Mouse (Mus musculus) heart, embryonic 16.5 days (tissue): ENCODE measurements at regions not wholly inside any gene's neighbourhood (a gene's known extent, or its start where the extent isn't known, plus 50 kb on each side); places are given as distances from the start of the nearest gene placed in this dataset.

Experiments used
- ATAC-seq: fragments of 200-750 bp; cut with Nextera tagmentation; replicated peaks from 2 replicates; pipeline ENCODE4 v1.8.0; 2017; ENCODE audit warnings: moderate number of reproducible peaks; ENCODE audit not compliant: insufficient read depth, low FRiP score; ENCODE audit errors: extremely low read depth
- H3K27ac ChIP-seq: fragments of 300-500 bp; sonication (generic); 2 replicates; pipeline ENCODE4 v1.5.1; 2014; ENCODE audit warnings: mild to moderate bottlenecking, low read length, control low read depth, moderate library complexity
- H3K27me3 ChIP-seq: fragments of 300-500 bp; sonication (generic); 2 replicates; pipeline ENCODE4 v1.6.1; 2014; ENCODE audit warnings: low read length, mixed read lengths; ENCODE audit not compliant: control insufficient read depth, insufficient read depth
- H3K36me3 ChIP-seq: fragments of 300-500 bp; sonication (generic); 2 replicates; pipeline ENCODE4 v1.6.1; 2014; ENCODE audit not compliant: control insufficient read depth, insufficient read depth
- H3K4me1 ChIP-seq: fragments of 300-500 bp; sonication (generic); 2 replicates; pipeline ENCODE4 v1.6.1; 2014; ENCODE audit warnings: low read length, mixed read lengths; ENCODE audit not compliant: control insufficient read depth, insufficient read depth
- H3K4me2 ChIP-seq: fragments of 300-500 bp; sonication (generic); 2 replicates; pipeline ENCODE4 v1.6.1; 2014; ENCODE audit warnings: low read depth, mild to moderate bottlenecking, control low read depth, low read length
- H3K4me3 ChIP-seq: fragments of 300-500 bp; sonication (generic); 2 replicates; pipeline ENCODE4 v1.5.1; 2014; ENCODE audit warnings: mild to moderate bottlenecking, control low read depth, low read length
- H3K9ac ChIP-seq: fragments of 300-500 bp; sonication (generic); 2 replicates; pipeline ENCODE4 v1.6.1; 2014; ENCODE audit warnings: low read length, control low read depth
- H3K9me3 ChIP-seq: fragments of 300-500 bp; sonication (generic); replicated peaks from 2 replicates; pipeline ENCODE4 v1.6.1; 2016; ENCODE audit warnings: low read length; ENCODE audit not compliant: control insufficient read depth
- WGBS: fragments of 180-500 bp; shearing (Covaris S2); extraction: QIAGEN DNeasy Blood & Tissue Kit; methylation state at CpG from one replicate; pipeline ENCODE4 v1.1.7; 2014; 5-methylcytosine and 5-hydroxymethylcytosine counted together

DNA sequence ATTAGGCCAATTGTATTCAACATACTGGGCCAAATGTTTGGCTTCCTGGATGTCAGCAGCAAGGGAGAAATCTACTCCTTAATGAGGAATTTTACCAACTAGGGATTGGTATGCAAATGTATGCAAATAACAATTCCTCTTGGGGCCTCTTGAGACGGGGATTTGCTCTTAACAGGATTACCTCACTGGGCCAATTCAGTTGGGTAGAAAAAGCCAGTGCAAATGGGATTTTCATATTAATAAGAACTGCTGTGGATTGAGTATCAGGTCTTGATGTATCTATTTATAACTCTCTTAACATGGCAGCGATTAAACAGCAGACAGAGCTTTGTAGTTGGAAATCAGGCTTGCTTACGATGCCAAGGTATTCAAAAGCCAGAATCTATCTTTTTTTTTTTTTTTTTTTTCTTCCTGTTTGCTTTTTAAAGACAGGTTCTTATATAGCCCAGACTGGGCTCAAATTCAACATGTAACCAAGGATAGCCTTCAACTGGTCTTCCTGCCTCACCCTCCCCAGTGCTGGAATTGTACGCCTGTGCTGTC is 95.7 kb upstream of the Fam174b start:
- Histone ChIP-seq H3K27me3 (no peaks in the 10 kb centered on the region), H3K9ac (no peak overlapping the region), H3K4me1 (peaks cover 7% of the 10 kb centered on the region; the same call in 1 of the 2 replicates), H3K9me3 (no peaks in the 10 kb centered on the region), H3K4me3 (no peak overlapping the region), H3K27ac (no peak overlapping the region), H3K4me2 (no peak overlapping the region), H3K36me3 (no peaks in the 10 kb centered on the region)
- ATAC-seq = no peak
- 33% methylated on average over 4 of the region's 4 CpGs for WGBS

DNA sequence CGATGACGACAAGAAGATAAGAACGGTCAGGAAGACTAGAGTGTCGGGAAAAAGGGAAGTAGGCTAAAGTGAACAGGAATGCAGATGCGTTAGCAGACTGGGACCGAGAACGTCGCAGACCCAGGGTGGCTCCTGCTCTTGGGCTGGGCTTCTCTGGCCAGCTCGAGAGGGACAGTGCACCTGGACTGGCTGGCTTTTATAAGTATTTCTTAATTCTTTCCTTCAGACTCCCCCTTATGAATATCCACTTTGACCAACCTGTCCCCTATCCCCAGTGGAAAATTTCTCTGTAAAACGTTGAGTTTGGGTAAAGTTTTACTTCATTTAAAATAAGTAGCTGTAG is 96.1 kb upstream of the Fam174b start:
- H3K4me2 ChIP-seq = no peak overlapping the region
- H3K9me3 ChIP-seq = no peaks in the 10 kb centered on the region
- WGBS = 48% methylated on average over 10 of the region's 10 CpGs
- H3K27me3 ChIP-seq = no peaks in the 10 kb centered on the region
- ATAC-seq = no peak
- H3K27ac ChIP-seq = no peak overlapping the region
- no peak overlapping the region for H3K9ac ChIP-seq
- no peak overlapping the region for H3K4me3 ChIP-seq
- no peaks in the 10 kb centered on the region for H3K36me3 ChIP-seq
- H3K4me1 ChIP-seq = peaks cover 7% of the 10 kb centered on the region; the same call in 1 of the 2 replicates

DNA sequence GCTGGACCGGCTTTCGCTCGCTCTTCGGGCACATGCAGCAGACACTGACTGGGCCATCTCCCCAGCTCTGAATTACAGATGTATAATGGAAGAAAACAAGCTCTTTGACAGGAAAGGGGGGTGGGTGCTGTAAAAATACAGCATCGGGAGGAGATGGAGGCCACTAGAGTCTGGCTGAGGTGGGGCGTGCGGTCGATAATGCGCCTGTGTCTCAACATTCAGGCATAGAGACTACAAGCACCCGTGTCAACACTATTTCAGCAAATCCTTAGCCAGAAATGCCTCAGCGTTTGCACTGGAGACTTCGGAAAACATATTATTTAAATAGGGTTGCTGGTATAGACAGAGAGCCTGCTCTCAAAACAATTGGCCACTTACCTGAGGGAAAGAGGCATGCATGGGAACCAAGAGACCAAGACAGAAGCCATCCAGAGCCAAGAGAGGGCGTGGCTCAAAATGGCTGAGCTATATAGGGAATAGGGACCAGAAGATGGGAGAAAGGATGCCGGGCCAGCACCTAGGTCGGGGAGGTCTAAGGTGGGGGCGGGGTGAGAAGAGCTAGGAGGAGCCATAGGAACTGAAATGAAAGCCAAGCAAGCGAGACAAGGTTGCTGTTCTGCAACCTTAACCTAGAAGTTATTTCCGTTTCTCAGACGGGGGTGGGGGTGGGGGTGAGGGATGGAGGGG is 96.7 kb upstream of the Fam174b start:
- H3K27me3 ChIP-seq = no peaks in the 10 kb centered on the region
- ATAC-seq = no peak
- no peak overlapping the region for H3K9ac ChIP-seq
- peaks cover 7% of the 10 kb centered on the region; the same call in 1 of the 2 replicates for H3K4me1 ChIP-seq
- H3K4me2 ChIP-seq = no peak overlapping the region
- no peaks in the 10 kb centered on the region for H3K36me3 ChIP-seq
- no peak overlapping the region for H3K4me3 ChIP-seq
- 77% methylated on average over 19 of the region's 19 CpGs for WGBS
- no peak overlapping the region for H3K27ac ChIP-seq
- H3K9me3 ChIP-seq = no peaks in the 10 kb centered on the region

DNA sequence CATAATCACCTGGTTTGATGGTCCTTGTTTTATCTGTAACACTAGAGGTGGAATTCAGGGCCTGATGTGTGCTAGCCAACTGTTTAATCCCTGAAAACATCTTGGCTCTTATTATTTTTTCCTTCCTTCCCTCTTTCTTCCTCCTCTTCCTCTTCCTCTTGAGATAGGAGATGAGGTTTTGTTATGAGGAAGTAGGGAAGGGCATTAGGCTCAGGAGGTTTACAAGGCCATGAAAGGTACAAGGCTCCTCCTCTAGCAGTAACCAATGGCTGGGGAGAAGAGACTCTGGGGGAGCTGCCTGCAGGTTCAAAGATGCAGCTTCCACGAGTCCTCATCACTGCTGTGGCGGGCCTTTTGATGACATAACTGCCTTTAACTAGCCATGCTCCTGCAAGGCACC is 98.6 kb upstream of the Chd2 start:
- H3K9ac ChIP-seq = no peak overlapping the region
- 51% methylated on average over 2 of the region's 2 CpGs for WGBS
- no peaks in the 10 kb centered on the region for H3K27me3 ChIP-seq
- H3K9me3 ChIP-seq = no peaks in the 10 kb centered on the region
- H3K4me3 ChIP-seq = no peak overlapping the region
- ATAC-seq = no peak
- no peaks in the 10 kb centered on the region for H3K36me3 ChIP-seq
- H3K27ac ChIP-seq = no peak overlapping the region
- H3K4me2 ChIP-seq = no peak overlapping the region
- peaks cover 7% of the 10 kb centered on the region; the same call in 1 of the 2 replicates for H3K4me1 ChIP-seq

DNA sequence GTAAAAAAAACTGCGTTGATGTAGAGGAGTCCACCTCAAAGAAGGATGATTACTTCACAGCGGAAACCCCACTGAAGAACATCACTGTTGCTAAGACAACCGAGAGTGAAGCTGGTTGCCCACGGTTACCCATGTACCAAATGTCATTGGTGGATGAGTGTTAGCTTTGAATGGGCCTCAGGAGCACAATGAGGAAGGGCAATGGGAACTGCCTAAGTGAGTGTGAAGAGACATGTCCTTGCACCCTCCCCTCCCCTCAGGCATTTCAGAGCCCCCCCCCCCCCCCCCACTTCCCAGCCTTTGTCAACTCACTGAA is 96.1 kb upstream of the Chd2 start:
- Histone ChIP-seq H3K4me1 (no peaks in the 10 kb centered on the region), H3K36me3 (no peaks in the 10 kb centered on the region), H3K4me2 (no peak overlapping the region), H3K9me3 (no peaks in the 10 kb centered on the region), H3K4me3 (no peak overlapping the region), H3K27ac (no peak overlapping the region), H3K27me3 (no peaks in the 10 kb centered on the region), H3K9ac (no peak overlapping the region)
- WGBS = 80% methylated on average over 4 of the region's 4 CpGs
- no peak for ATAC-seq

DNA sequence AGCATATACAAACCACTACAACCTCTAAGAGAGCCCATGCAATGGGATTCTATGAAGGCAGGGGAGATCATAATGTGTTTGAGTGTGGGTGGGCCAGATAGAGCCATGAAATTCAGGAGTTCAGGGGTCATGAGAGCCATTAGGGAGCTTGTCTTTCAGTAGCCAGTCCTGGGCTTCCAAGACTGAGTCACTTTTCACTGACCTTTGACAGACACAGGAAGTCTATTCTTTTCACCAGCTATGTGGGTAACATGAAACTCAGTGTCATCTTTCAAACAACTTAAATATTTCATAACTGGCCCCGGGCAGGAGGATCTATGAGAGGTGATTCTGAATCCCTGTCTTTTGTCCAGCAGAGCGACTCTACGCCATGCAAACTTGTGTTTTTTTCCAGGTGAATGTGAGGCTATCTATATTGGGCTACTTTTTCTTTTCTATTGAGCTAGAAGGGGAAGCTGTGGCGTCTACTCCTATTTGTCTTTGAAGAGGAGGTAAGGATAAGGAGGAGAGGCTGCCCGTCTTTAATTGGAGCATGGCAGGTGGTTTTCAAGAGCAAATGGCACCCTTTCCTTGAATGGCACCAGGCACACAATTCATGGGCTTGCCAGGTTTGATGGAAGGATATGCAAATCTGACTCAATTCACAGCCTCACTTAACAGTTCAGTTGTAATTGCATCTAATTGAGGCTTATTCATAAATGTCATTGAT is 95.6 kb upstream of the Chd2 start:
- Histone ChIP-seq H3K9ac (no peak overlapping the region), H3K36me3 (no peaks in the 10 kb centered on the region), H3K4me3 (no peak overlapping the region), H3K9me3 (peaks cover 3% of the 10 kb centered on the region; the same call in 1 of the 2 replicates), H3K4me2 (no peak overlapping the region), H3K27ac (no peak overlapping the region), H3K27me3 (no peaks in the 10 kb centered on the region), H3K4me1 (no peaks in the 10 kb centered on the region)
- no peak for ATAC-seq
- WGBS = 71% methylated on average over 5 of the region's 5 CpGs

DNA sequence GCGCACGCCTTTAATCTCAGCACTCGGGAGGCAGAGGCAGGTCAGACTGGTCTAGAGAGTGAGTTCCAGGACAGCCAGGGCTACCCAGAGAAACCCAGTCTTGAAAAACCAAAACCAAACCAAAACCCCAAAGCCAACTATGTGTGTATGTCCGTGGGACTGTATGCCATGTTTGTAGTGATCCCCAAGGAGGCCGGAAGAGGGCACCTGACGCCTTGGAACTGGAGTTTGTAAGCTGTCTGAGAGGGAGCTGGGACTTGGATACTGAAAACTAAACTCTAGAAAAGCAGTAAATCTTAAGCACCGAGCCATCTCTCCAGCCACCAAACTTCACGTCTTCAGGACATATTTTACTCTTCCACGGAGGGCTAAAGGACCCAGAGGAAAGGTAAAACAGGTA is 93.8 kb upstream of the Chd2 start:
- H3K27ac ChIP-seq = no peak overlapping the region
- H3K4me3 ChIP-seq = no peak overlapping the region
- H3K27me3 ChIP-seq = no peaks in the 10 kb centered on the region
- H3K4me2 ChIP-seq = no peak overlapping the region
- ATAC-seq = no peak
- no peaks in the 10 kb centered on the region for H3K4me1 ChIP-seq
- H3K36me3 ChIP-seq = no peaks in the 10 kb centered on the region
- H3K9me3 ChIP-seq = peaks cover 5% of the 10 kb centered on the region; the same call in 1 of the 2 replicates
- no peak overlapping the region for H3K9ac ChIP-seq
- 91% methylated on average over 9 of the region's 9 CpGs for WGBS

DNA sequence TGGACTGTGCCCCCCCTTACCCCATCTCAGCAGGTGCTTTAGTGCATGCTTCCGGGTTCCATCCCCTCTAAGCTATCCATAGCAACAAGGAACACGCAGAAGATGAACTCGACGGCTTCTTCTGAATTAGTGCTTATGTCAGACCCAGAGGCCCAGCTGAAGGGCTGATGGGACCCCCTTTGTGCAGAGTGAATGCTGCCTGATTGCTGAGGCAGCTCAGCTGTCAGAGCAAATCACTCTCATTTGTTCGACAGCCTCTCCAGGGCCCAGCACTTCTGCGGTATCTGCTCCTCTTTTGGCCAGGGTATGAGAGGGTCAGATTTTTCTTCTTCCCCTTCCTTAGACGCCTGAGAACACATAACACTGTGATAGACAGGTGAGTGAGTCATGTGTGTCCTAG is 89.2 kb upstream of the Chd2 start:
- H3K27me3 ChIP-seq = no peaks in the 10 kb centered on the region
- 53% methylated on average over 7 of the region's 7 CpGs for WGBS
- H3K36me3 ChIP-seq = no peaks in the 10 kb centered on the region
- peaks cover 4% of the 10 kb centered on the region; the same call in 1 of the 2 replicates for H3K4me1 ChIP-seq
- no peak overlapping the region for H3K4me3 ChIP-seq
- H3K9ac ChIP-seq = no peak overlapping the region
- H3K9me3 ChIP-seq = peaks cover 5% of the 10 kb centered on the region; the same call in 1 of the 2 replicates
- no peak overlapping the region for H3K4me2 ChIP-seq
- no peak for ATAC-seq
- H3K27ac ChIP-seq = no peak overlapping the region

DNA sequence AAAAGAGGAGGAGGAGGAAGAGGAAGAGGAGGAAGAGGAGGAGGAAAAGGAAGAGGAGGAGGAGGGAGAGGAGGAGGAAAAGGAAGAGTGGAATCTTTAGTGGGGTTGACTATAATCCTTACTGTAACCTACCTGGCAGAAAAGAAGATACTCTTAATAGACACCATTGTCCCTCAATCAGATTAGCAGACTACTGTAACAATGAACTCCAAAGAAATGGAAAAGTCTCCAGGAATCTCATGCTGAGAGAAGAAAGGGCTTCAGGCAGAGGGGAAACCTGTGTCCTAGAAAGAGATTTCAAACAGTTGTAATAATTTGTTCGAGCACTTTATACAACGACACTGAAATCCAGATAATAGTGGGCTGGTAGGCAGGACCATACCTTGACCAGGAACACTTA is 87.6 kb upstream of the Chd2 start:
- Histone ChIP-seq H3K27me3 (no peaks in the 10 kb centered on the region), H3K9ac (no peak overlapping the region), H3K27ac (no peak overlapping the region), H3K36me3 (no peaks in the 10 kb centered on the region), H3K9me3 (peaks cover 5% of the 10 kb centered on the region; the same call in 1 of the 2 replicates), H3K4me3 (no peak overlapping the region), H3K4me2 (no peak overlapping the region), H3K4me1 (peaks cover 4% of the 10 kb centered on the region; the same call in 1 of the 2 replicates)
- WGBS = 84% methylated on average over 2 of the region's 2 CpGs
- no peak for ATAC-seq
